Mouse (Mus musculus) forebrain, embryonic 16.5 days (tissue): ENCODE data around the gene Arhgap10. TPM values are rescaled to one million over a fixed set of nuclear protein-coding genes. Genes with fewer than 3 reads are reported as not detected.
A peak's percentile ranks its signal among the peaks of the same experiment; 100 is the strongest.

ENCODE experiments used
- ATAC-seq: fragments of 200-750 bp; cut with Nextera tagmentation; 2 replicates; pipeline ENCODE4 v1.8.0; 2017; ENCODE audit warnings: mild to moderate bottlenecking, moderate library complexity
- H3K27ac ChIP-seq: fragments of 300-500 bp; sonication (generic); 2 replicates; pipeline ENCODE4 v1.5.1; 2014; ENCODE audit warnings: low read length, control low read depth
- H3K27me3 ChIP-seq: fragments of 300-500 bp; sonication (generic); replicated peaks from 2 replicates; pipeline ENCODE4 v1.6.1; 2014; ENCODE audit warnings: low read length; ENCODE audit not compliant: control insufficient read depth, insufficient read depth
- H3K36me3 ChIP-seq: fragments of 300-500 bp; sonication (generic); 2 replicates; pipeline ENCODE4 v1.6.1; 2014; ENCODE audit not compliant: control insufficient read depth, insufficient read depth
- H3K4me1 ChIP-seq: fragments of 300-500 bp; sonication (generic); replicated peaks from 2 replicates; pipeline ENCODE4 v1.6.1; 2014; ENCODE audit warnings: low read length; ENCODE audit not compliant: control insufficient read depth, insufficient read depth
- H3K4me2 ChIP-seq: fragments of 300-500 bp; sonication (generic); 2 replicates; pipeline ENCODE4 v1.6.1; 2014; ENCODE audit warnings: mild to moderate bottlenecking, low read length, control low read depth
- H3K4me3 ChIP-seq: fragments of 300-500 bp; sonication (generic); replicated peaks from 2 replicates; pipeline ENCODE4 v1.5.1; 2014; ENCODE audit warnings: mild to moderate bottlenecking, low read length, control low read depth
- H3K9ac ChIP-seq: fragments of 300-500 bp; sonication (generic); replicated peaks from 2 replicates; pipeline ENCODE4 v1.6.1; 2014; ENCODE audit warnings: low read depth, low read length, control low read depth
- H3K9me3 ChIP-seq: fragments of 300-500 bp; sonication (generic); 2 replicates; pipeline ENCODE4 v1.6.1; 2016; ENCODE audit warnings: low read length; ENCODE audit not compliant: control insufficient read depth
- WGBS: fragments of 180-500 bp; shearing (Covaris S2); extraction: QIAGEN DNeasy Blood & Tissue Kit; methylation state at CpG from one replicate; pipeline ENCODE4 v1.1.7; 2014; 5-methylcytosine and 5-hydroxymethylcytosine counted together
- polyA plus RNA-seq: library from polyadenylated mRNA; unstranded; fragments of >200 nt; fragmentation: Nextera tagmentation; extraction: Ambion mirVana; gene quantifications from 2 replicates; pipeline ENCODE4 v1.2.1, GENCODE M21; 2015

Arhgap10 gene
- polyA plus RNA-seq, 1 experiment from 2014 or later: 3.7 TPM

DNA sequence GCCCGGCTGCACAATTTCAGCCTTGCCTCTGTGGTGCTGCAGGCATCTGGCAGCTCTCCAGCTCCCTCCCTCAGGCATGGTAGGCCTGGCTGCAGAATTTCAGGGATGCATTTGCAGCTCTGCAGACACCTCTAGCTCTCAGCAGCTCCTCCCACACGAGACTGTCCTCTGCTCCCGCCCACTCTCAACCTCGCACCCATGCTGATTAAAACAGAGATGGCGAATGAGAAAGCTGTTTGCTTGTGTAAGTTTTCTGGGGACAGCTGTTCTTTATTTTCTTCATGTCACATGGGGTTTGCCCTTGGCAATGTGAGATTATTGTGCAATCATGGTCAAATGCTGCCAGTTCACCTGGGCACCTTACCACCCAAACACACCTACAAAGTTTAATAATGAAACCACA lies 141.3 kb downstream of the Arhgap10 start:
- H3K9me3 ChIP-seq: no peaks in the 10 kb centered on the region
- H3K4me1 ChIP-seq: peaks cover 10% of the 10 kb centered on the region
- 20% methylated on average over 5 of the region's 5 CpGs for WGBS
- no peak overlapping the region; the same call in 1 of the 2 replicates for H3K27ac ChIP-seq
- peak; percentile 70 for ATAC-seq
- H3K36me3 ChIP-seq: no peaks in the 10 kb centered on the region
- no peak overlapping the region for H3K9ac ChIP-seq
- no peak overlapping the region for H3K4me2 ChIP-seq
- no peaks in the 10 kb centered on the region for H3K27me3 ChIP-seq
- H3K4me3 ChIP-seq: no peak overlapping the region

GRCm38 (mm10) chr8:77375999-77376398 lies 141.8 kb downstream of the Arhgap10 start:
- ATAC-seq: no peak
- no peaks in the 10 kb centered on the region for H3K27me3 ChIP-seq
- no peak overlapping the region for H3K4me3 ChIP-seq
- H3K27ac ChIP-seq: no peak overlapping the region
- H3K4me1 ChIP-seq: peaks cover 10% of the 10 kb centered on the region
- 86% methylated on average over 2 of the region's 2 CpGs for WGBS
- no peaks in the 10 kb centered on the region for H3K9me3 ChIP-seq
- no peak overlapping the region for H3K4me2 ChIP-seq
- no peaks in the 10 kb centered on the region for H3K36me3 ChIP-seq
- H3K9ac ChIP-seq: no peak overlapping the region

GRCm38 (mm10) chr8:77371006-77371405 lies 146.7 kb downstream of the Arhgap10 start:
- Histone ChIP-seq H3K4me3 (no peak overlapping the region), H3K4me1 (peaks cover 9% of the 10 kb centered on the region; the same call in 1 of the 2 replicates), H3K9me3 (no peaks in the 10 kb centered on the region), H3K36me3 (no peaks in the 10 kb centered on the region), H3K4me2 (no peak overlapping the region), H3K27ac (no peak overlapping the region), H3K9ac (no peak overlapping the region), H3K27me3 (no peaks in the 10 kb centered on the region)
- no peak for ATAC-seq
- 92% methylated on average over 6 of the region's 6 CpGs for WGBS

DNA sequence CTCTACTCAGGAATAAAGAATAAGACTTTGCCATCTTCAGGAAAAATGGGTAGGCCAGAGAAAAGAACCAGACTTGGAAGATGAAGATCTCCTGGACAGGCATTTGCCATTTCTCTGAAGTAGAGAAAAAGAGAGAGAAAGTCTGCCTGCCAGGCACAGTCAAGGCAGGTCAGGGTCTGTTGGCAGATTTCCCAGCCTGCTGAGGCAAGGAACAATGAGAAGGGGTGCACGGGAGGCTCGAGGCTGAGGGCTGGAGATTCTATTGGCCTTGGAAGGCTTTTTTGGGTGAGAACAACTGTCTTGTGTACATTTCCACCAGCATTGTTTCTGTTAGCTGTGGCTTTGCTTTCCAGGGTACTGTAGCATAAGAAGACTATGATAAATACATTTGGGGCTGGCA lies 147.4 kb downstream of the Arhgap10 start:
- no peaks in the 10 kb centered on the region for H3K27me3 ChIP-seq
- H3K9ac ChIP-seq: no peak overlapping the region
- ATAC-seq: peak; percentile 53; the same call in 1 of the 2 replicates
- no peak overlapping the region for H3K4me3 ChIP-seq
- no peak overlapping the region for H3K27ac ChIP-seq
- no peaks in the 10 kb centered on the region for H3K36me3 ChIP-seq
- 0% methylated on average over 2 of the region's 2 CpGs for WGBS
- peaks cover 6% of the 10 kb centered on the region; the same call in 1 of the 2 replicates for H3K4me1 ChIP-seq
- no peak overlapping the region for H3K4me2 ChIP-seq
- H3K9me3 ChIP-seq: no peaks in the 10 kb centered on the region

- H3K9me3 ChIP-seq: no peaks in the 10 kb centered on the region
- H3K4me3 ChIP-seq: no peak overlapping the region
- ATAC-seq: no peak
- H3K4me1 ChIP-seq: peaks cover 9% of the 10 kb centered on the region; the same call in 1 of the 2 replicates
- no peak overlapping the region for H3K4me2 ChIP-seq
- no peak overlapping the region for H3K9ac ChIP-seq
- H3K36me3 ChIP-seq: no peaks in the 10 kb centered on the region
- no peaks in the 10 kb centered on the region for H3K27me3 ChIP-seq
- no peak overlapping the region for H3K27ac ChIP-seq
- WGBS: 77% methylated on average over 7 of the region's 7 CpGs
These were observed 148.1 kb downstream of the Arhgap10 start for GRCm38 (mm10) chr8:77369671-77370070.

GRCm38 (mm10) chr8:77367091-77367490 lies 150.7 kb downstream of the Arhgap10 start:
- WGBS: 62% methylated on average over 3 of the region's 3 CpGs

GRCm38 (mm10) chr8:77366446-77366845 lies 151.3 kb downstream of the Arhgap10 start:
- Histone ChIP-seq H3K9ac (no peak overlapping the region), H3K4me3 (no peak overlapping the region), H3K4me2 (no peak overlapping the region), H3K27me3 (no peaks in the 10 kb centered on the region), H3K27ac (no peak overlapping the region), H3K36me3 (no peaks in the 10 kb centered on the region), H3K4me1 (peaks cover 19% of the 10 kb centered on the region; the same call in 1 of the 2 replicates), H3K9me3 (no peaks in the 10 kb centered on the region)
- ATAC-seq: no peak
- WGBS: 91% methylated on average over 4 of the region's 4 CpGs

More at GRCm38 (mm10) chr8:77367091-77367490, 150.7 kb downstream of the Arhgap10 start:
- no peaks in the 10 kb centered on the region for H3K9me3 ChIP-seq
- no peak overlapping the region for H3K9ac ChIP-seq
- peaks cover 14% of the 10 kb centered on the region; the same call in 1 of the 2 replicates for H3K4me1 ChIP-seq
- H3K27me3 ChIP-seq: no peaks in the 10 kb centered on the region
- H3K36me3 ChIP-seq: no peaks in the 10 kb centered on the region
- no peak overlapping the region for H3K4me2 ChIP-seq
- no peak for ATAC-seq
- no peak overlapping the region for H3K27ac ChIP-seq
- H3K4me3 ChIP-seq: no peak overlapping the region

- no peak for ATAC-seq
- Histone ChIP-seq H3K4me2 (no peak overlapping the region), H3K27me3 (no peaks in the 10 kb centered on the region), H3K27ac (no peak overlapping the region), H3K9me3 (no peaks in the 10 kb centered on the region), H3K4me1 (peaks cover 23% of the 10 kb centered on the region), H3K36me3 (no peaks in the 10 kb centered on the region), H3K4me3 (no peak overlapping the region), H3K9ac (no peak overlapping the region)
- 57% methylated on average over 6 of the region's 6 CpGs for WGBS
These were observed 151.8 kb downstream of the Arhgap10 start for GRCm38 (mm10) chr8:77365990-77366389.

DNA sequence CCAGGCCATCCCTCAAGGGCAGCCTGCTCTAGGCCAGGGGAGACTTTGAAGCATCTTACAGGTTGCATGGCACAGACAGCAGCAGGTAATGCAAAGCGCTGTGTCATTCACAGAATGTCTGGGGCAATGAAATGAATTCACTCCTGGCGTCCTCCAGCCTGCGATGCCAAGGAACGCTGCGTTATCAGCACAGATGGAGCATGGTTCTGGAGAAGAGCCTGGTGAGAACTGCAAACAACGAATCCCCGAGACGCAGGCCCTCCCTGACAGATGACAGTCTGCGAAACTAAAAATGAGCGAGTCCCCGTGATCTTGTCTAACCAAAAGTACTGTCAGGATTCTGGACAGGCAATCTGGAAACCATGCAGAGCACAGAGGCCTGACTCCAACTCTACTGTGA lies 153.3 kb downstream of the Arhgap10 start:
- H3K27ac ChIP-seq: no peak overlapping the region
- no peaks in the 10 kb centered on the region for H3K27me3 ChIP-seq
- no peak overlapping the region for H3K4me2 ChIP-seq
- no peaks in the 10 kb centered on the region for H3K36me3 ChIP-seq
- no peak overlapping the region for H3K9ac ChIP-seq
- H3K4me3 ChIP-seq: no peak overlapping the region
- 44% methylated on average over 11 of the region's 11 CpGs for WGBS
- ATAC-seq: peak; percentile 78
- H3K9me3 ChIP-seq: no peaks in the 10 kb centered on the region
- H3K4me1 ChIP-seq: peaks cover 26% of the 10 kb centered on the region

GRCm38 (mm10) chr8:77360853-77361252 lies 156.9 kb downstream of the Arhgap10 start:
- H3K9me3 ChIP-seq: no peaks in the 10 kb centered on the region
- H3K4me3 ChIP-seq: no peak overlapping the region
- H3K36me3 ChIP-seq: no peaks in the 10 kb centered on the region
- peaks cover 26% of the 10 kb centered on the region for H3K4me1 ChIP-seq
- H3K27ac ChIP-seq: no peak overlapping the region
- WGBS: 13% methylated on average over 5 of the region's 5 CpGs
- H3K9ac ChIP-seq: no peak overlapping the region
- H3K4me2 ChIP-seq: peak overlapping the region; percentile 29
- no peaks in the 10 kb centered on the region for H3K27me3 ChIP-seq
- ATAC-seq: peak; percentile 54
